Mouse (Mus musculus): ENCODE measurements around the gene Commd1. TPM values are rescaled to one million over a fixed set of nuclear protein-coding genes. Genes with fewer than 3 reads are reported as not detected.

Commd1 gene
- total RNA-seq, 2 experiments from 2014 or later = 50.9 to 62.2 TPM

DNA sequence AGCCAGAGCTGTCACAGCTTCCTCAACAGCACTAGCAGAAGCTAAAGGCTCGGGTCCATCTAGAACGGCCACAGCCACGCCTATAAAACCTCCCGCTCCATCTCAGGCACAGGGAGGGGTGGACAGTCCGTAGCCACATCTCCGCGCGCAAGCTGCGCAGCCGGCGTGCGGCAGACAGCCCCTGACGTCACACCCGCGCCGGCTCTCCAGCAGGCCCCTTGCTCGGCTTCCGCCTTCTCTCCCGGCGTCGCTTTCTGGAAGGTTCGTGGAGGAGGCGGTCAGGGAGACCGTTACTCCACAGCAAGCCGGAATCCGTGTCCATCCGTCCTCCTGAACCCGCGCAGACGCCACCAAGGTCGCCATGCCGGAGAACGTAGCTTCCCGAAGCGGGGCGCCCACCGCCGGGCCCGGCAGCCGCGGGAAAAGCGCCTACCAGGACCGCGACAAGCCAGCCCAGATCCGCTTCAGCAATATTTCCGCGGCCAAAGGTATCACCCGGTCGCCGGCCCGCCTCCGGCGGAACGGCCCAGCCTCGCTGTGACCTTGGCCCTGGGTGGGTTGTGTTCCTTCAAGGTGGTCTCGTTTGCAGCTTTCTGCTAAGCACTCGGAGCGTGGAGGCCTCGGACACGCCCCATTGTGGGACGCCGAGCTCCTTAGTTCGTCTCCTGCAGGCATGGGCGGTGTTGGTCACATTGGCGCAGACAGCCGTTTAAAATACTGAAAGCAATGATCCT is 8.4 kb upstream of the Commd1 start, which contains the start of gene Cct4:
Gene Cct4 (plus strand): TSS at position 127 of the 734 bp plus-strand sequence.
- DNase-seq (ENCODE audit: extremely low spot score in 1 of 2, low spot score in 1 of 2) = peak; percentile 86 to 87

DNA sequence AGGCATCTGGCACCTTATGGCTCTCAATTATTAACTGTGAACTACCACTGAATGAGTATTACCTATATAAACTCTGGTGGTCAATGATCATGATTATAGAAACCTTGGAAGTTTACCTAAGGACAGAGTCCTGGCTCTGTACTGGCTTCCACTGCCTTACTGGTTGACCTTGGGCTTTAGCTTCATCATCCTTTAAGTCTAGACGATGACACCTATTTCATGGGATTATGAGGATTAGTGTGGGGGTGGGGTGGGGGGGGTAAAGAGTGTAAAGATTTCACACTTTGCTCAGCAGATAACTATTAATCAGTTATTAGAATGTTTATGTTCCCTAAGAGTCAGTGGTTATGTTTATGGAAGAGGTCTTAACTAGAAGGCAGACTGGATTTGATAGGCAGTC is 7.6 kb upstream of the Commd1 start:
- DNase-seq (ENCODE audit: extremely low spot score in 1 of 2, low spot score in 1 of 2) = no peak

DNA sequence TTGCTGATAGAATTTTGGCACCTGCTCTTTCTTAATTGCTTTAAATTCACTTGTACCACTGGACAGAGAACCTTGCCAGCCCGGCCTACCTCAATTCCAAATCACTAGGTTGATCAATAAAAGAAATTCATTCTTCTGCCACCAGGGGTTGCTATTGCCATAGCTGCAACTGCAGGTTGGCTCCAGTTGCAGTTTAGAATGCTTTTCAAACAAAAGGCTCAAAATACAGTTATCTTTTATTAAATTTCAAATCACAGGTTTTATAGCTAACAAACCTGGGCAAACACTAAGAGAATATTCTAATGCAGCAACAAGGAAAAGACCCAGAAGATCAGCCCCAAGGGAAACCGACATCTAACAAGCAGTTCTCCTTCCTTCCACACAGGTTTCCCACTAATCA is 5.2 kb upstream of the Commd1 start:
- DNase-seq (ENCODE audit: extremely low spot score in 1 of 2, low spot score in 1 of 2) = peak in 1 of 2 experiments; percentile 33

DNA sequence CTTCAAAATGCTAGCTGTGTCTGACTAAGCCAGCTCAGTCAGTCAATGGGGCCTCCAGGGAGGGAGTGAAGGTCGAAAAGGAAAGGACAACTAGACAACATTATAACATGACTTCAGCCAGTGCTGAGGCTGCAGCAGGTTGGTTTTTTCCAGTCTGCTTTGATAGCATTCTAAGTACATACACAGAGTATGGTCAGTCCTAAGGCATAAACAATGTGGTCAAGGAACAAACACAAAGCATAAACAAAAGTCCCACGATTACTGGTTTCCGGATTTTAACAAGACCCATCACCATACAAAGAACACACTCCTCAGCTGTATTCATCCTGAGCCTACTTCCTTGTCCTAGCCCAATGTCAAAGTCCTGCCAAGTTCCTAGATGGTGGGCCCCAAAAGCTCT is 3.3 kb upstream of the Commd1 start:
- DNase-seq (ENCODE audit: extremely low spot score in 1 of 2, low spot score in 1 of 2) = no peak

DNA sequence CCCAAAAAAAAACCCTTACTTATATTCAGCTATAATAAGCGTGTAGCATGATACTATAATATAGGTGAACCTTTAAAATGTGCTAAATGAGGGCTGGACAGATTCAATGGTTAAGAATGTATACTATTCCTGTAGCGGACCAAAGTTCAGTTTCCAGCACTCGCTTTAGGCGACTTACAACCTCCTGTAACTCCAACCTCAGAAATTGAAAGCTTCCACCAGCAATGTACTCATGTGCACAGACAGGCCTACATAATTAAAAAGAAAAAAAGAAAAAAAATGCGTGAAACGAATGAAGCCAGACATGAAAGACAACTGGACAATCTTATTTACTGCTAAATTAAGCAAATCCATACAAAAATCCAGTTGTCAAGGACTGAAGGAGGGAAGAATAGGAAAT is 664 bp upstream of the Commd1 start:
- DNase-seq (ENCODE audit: extremely low spot score in 1 of 2, low spot score in 1 of 2) = no peak

DNA sequence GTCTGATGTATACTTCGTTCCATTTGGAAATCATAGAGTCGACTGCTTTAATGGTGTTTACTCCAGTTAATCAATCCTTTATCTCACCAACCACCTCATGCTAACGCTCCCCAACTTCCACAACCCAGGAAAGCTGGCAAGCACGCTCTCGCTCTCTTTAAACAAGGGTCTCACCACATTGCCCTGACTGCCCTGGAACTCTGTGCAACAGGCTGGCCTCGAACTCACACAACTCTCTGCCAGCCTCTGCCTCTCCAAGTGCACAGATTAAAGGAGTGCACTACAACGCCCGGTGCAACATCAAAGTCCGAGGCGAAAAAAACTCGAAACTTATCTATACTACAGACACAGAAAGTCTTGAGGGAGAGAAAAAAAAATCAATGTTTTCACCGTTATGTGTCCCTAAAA is 635 bp downstream of the Commd1 start:
- no peak for DNase-seq (ENCODE audit: extremely low spot score in 1 of 2, low spot score in 1 of 2)

DNA sequence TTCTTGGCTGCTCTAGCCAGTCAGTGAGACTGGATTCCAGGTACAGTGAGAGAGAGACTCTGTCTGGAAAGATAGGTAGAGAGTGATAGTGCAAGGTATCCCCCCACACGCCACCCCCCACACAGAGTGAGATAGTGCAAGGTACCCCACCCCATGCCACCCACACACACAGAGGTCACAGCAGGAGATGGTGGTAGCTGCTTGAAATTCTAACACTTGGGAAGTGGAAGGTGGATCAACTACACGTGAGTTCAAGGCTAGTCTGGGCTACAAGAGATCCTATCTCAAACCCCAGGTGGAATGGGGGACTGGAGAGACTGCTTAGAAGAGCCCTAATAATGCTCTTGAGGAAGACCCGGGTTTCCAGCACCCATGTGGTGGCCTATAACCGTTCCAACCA is 1.1 kb downstream of the Commd1 start:
- no peak for DNase-seq (ENCODE audit: extremely low spot score in 1 of 2, low spot score in 1 of 2)

DNA sequence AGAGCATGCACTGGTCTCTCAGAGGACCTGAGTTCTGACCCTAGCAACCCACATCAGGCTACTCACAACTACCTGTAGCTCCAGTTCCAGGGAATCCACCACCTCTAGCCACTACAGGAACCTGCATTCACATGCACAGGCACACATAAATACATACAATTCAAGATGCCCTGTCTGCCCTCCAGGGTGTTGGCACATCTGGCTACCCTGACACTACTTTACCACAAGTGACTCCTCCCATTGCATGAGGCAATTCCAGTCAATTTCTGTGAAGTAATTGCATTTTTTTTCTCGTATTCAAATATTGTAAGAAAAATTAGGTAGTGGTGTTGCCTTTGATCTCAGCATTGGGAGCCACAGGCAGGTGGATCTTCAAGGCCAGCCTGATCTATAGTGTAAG is 3.0 kb downstream of the Commd1 start:
- DNase-seq (ENCODE audit: extremely low spot score in 1 of 2, low spot score in 1 of 2) = no peak

DNA sequence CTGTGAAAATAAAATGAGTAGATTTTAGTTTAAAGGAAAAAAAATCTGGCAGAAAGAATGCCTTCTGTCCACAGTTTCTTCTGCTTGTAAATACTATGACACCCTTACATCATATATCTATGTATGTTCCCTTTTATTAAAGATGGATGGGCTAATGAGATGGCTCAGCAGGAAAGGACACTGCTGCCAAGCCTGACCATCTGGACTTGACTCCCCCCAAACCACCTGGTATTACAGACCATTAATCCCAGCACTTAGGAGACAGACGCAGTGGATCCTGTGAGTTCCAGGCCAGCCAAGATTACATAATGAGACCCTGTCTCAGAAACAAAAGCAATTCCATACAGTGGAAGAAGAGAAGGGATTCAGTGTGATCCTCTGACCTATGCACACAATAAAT is 3.5 kb downstream of the Commd1 start:
- no peak for DNase-seq (ENCODE audit: extremely low spot score in 1 of 2, low spot score in 1 of 2)

DNA sequence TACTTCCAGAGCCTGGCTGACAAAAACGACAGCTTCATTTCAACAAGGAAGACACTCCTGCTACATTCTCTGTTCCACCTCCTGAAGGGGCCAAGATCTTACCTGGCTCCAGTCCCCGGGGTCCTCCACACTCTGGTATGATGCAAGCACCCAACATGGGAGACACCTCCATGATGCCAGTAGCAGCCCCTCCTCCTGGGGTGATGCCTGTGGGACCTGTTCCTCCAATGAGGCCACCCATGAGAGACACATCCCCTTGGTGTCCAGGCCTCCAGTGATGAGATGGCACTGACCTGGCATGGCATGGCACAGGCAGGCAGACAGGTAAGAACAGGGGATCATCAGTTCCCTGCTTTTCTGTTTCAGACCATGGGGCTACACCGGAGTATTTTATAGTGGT is 4.0 kb downstream of the Commd1 start:
- no peak for DNase-seq (ENCODE audit: extremely low spot score in 1 of 2, low spot score in 1 of 2)

DNA sequence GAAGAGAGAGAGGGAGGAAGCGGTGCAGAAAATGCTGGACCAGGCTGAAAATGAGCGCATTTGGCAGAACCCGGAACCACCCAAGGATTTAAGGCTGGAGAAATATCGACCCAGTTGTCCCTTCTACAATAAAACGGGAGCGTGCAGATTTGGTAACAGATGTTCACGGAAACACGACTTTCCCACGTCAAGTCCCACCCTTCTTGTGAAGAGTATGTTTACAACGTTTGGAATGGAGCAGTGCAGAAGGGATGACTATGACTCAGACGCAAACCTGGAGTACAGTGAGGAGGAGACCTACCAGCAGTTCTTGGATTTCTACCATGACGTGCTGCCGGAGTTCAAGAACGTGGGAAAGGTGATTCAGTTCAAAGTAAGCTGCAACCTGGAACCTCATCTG is 8.6 kb downstream of the Commd1 start:
- no peak for DNase-seq (ENCODE audit: extremely low spot score in 1 of 2, low spot score in 1 of 2)

DNA sequence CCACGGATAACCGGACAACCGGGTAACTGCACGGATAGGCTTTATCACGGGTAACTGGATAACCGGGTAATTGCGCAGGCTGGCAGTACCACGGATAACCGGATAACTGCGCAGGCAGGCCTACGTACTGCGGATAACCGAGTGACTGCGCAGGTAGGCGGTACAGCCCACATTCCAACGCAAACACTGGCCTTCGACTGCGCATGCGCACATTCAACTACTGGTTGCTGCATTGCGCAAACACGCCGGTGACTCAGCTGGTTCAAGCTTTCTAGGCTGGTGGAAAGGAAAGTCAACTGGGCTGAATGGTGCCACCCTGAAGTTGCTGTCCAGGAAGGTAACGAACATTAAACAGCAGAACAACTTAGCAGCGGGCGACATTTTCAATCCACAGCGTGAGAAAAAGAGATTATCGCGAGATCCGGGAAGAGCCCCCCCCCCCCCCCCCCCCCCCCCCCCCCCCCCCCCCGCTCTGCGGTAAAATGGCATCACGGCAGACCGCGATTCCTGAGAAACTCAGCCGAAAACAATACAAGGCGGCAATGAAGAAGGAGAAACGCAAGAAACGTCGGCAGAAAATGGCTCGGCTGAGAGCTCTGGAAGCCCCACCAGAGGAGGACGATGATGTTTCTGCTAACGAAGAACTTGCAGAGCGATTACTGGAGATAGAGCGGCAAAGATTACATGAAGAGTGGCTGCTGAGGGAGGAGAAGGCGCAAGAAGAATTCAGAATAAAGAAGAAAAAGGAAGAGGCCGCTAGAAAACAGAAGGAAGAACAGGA is 9.2 kb downstream of the Commd1 start:
- peak; percentile 62 to 72 for DNase-seq (ENCODE audit: extremely low spot score in 1 of 2, low spot score in 1 of 2)

DNA sequence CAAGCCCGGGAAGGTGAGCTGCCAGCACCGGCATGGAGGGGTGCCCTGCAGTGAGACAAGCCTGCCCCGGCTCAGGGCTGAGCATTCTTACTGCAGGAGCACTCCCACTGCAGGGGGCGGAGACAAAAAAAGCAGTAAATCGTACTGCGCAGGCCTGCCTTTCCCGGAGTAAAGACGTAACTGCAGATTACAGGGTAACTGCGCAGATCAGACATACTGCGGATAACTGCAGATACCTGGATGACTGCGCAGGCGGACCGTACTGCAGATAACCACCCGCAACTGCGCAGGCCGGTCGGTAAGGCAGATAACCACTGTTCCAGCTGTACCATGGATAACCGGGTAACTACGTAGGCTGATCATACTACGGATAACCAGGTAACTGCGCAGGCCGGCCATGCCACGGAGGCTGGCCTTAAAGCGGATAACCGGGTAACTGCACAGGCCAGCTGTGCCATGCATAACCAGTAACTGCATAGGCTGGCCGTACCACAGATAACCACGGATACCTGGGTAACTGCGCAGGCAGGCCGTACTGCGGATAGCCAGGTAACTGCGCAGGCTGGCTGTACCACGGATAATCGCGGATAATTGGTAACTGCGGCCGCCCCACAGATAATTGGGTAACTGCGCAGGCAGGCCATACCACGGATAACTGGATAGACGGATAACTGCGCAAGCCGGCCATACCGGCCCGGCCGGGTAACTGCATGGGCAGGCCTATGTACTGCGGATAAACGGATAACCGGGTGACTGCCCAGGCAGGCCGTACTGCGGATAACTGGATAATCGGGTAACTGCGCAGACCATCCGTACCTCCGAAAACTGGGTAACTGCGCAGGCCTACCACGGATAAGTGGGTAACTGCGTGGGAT is 10.1 kb downstream of the Commd1 start, which contains the start of gene Zrsr1:
Gene Zrsr1 (plus strand): TSS at position 171 of the 875 bp plus-strand sequence.
- DNase-seq (ENCODE audit: extremely low spot score in 1 of 2, low spot score in 1 of 2) = peak; percentile 55

DNA sequence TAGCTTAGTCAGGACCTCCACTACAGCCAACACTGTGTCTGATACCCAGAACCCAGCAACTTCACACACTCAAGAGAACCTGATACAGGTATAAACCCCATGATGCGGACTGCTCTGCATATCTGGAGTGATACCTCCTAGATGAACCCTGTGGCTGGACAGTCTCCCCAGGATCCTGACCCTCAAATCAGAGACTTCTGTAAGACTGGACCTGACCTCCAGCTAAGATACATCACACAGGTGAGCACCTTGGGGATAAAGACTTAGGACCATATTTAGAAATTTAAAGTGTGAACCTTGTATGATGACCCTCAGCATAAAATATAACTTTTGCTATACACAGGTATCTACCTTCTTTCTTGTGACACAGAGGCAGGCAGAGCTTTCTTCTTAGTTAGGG is 11.6 kb downstream of the Commd1 start:
- no peak for DNase-seq (ENCODE audit: extremely low spot score in 1 of 2, low spot score in 1 of 2)

DNA sequence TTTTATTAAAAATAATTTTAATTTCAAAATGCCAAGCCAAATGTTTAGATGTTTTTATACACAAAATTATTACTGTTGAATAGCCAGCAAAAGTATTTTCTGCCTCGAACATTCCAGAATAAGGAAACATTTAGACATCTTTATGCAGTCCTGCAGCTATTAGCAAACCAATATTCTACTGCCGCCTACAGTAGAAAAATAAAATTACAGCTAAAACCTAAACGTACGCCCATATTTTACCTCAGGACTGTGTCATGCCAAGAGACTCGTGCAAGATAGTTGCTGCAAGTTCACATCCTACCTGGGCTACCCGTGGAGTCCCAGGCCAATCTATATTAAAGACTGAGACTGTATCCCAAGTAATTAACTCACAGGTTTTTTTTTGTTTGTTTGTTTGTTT is 12.7 kb downstream of the Commd1 start:
- no peak for DNase-seq (ENCODE audit: extremely low spot score in 1 of 2, low spot score in 1 of 2)

DNA sequence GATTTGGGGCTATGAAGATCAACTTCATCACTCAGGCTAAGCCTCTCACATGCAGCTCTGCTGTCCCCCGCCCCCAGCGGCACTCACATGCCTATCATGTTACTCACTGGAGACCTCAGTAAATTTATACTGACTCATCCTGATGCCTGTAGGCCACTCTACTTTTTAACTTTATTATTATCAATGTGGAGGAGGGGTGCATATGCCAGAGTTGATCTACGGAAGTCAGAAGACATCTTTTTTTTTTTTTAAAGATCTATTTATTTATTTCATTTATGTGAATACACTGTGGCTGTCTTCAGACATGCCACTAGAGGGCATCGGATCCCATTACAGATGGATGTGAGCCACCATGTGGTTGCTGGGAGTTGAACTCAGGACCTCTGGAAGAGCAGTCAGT is 16.7 kb downstream of the Commd1 start:
- no peak for DNase-seq (ENCODE audit: extremely low spot score in 1 of 2, low spot score in 1 of 2)

DNA sequence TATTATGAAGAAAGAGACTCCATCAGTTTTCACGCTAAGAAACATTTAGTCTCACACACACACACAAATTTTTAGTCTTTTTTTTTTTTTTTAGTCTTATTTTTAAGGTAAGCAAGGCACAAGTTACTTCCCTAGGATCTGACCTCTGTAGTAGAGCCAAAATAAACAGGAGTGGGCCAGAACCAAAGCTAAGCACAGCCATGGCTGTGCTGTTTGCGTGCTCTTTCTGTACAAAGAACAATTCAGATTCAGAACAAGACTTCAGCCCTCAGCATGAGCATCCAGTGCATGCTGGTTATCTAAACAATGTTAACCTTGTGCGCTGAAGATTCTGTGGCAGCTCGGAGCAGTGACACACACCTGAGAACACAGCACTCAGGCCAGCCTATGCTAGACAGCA is 17.8 kb downstream of the Commd1 start:
- no peak for DNase-seq (ENCODE audit: extremely low spot score in 1 of 2, low spot score in 1 of 2)

DNA sequence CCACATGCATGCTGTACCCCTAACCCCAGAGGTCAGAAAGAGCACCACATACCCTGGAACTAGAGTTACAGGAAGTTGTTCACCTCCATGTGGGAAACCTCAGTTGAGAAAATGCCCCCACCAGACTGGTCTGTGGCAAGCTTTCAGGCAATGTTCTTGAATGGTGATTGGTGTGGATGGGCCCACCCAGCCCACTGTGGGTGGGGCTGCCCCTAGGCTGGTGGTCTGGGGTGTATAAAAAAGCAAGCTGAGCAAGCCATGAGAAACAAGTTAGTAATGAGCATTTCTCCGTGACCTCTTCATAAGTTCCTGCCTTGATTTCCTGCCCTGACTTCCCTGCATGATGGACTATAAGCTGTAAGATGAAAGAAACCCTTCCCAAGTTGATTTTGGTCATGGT is 20.1 kb downstream of the Commd1 start:
- DNase-seq (ENCODE audit: extremely low spot score in 1 of 2, low spot score in 1 of 2) = no peak

DNA sequence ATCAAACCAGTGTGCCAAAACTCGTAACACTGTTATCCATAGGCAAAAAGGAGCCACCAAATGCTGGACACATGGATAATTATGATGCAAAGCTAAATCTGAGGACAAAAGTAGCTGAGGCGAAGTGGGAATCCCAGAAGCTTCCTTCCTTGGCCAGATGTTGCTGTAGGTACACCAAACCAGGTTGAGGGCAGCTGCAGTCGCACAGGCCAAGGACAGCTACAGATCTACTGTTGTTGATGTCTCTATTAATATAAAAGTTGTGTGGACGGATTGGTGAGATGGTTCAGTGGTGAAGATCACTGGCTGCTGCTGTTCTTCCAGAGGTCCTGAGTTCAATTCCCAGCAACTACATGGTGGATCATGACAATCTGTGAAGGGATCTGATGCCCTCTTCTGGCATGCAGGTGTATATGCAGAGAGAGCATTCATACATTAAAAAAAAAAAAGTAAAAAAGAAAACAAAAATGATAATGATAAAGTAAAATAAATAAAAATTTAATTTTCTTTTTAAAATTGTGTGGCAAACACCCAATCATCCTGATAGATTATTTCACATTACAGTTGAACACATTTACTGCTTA is 24.3 kb downstream of the Commd1 start:
- DNase-seq (ENCODE audit: extremely low spot score in 1 of 2, low spot score in 1 of 2) = no peak

DNA sequence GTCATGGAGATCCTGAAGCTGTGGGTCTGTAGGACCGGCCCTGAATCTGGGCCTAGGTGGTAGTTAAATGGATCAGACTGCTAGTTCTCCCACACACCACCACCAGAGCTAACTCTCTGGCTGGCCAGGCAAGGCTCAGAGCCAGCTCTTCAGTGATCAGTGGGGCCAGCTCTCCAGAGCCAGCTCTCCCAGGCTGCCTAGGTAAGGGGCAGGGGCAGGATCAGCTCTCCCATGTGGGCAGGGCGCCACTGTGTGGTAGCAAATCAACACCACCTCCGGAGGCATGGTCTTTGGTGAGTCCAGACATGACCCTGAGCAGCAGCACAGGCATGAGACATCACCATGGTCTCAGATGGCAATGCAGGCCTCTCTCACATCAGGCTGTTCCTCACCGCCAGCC is 25.4 kb downstream of the Commd1 start:
- DNase-seq (ENCODE audit: extremely low spot score in 1 of 2, low spot score in 1 of 2) = no peak

DNA sequence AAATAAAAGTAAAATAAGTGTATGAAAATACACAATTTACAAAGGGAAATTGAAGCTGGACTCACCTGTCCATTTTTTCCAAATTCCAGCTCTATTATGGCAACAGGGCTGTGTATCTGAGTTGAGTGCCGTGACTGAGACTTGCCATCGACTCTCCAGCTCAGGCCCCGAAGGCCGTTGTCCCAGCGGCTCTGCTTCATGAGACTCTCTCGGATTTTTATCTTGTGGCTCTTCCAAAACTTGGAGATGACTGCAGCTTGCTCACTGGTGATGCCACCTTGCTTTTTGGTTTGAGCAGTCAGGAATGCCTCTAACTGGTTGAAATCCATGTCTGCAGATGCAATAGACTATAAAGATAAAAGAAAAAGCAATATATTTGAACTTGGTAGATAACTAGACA is 25.8 kb downstream of the Commd1 start:
- no peak for DNase-seq (ENCODE audit: extremely low spot score in 1 of 2, low spot score in 1 of 2)
